Mouse (Mus musculus) E14TG2a.4 (cell line): ENCODE data around the gene Fam189a1.

Source experiments
- CTCF ChIP-seq: conservative IDR thresholded peaks from 2 replicates; pipeline ENCODE4 v1.5.1; 2014; ENCODE audit warnings: low read length
- NANOG ChIP-seq: IDR thresholded peaks from 2 replicates; pipeline ENCODE4 v1.6.1; 2014; ENCODE audit warnings: borderline replicate concordance, low read length, mixed read lengths

DNA sequence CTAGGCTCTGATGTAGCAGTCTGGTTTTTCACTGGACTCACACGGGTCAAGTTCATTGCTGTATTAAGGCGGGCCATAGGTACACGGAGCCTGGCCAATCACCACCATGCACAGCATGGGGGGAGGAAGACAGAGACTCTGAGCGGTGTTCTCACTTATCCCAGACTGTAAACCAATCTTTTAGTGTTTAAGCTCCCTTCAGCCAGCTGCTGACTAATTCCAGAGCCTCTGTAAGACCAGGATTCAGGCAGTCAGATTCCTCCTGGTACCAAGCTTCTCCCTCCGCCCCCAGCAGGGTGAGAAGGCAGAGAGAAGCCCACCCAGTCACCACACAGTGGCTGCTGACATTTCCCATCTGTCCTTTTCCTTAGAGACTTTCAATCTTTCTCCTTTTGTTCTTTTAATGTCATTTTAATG, 260.7 kb downstream of the Fam189a1 start:
- TF ChIP-seq CTCF (no peak), NANOG (no peak)
